Mouse (Mus musculus) forelimb bud, embryonic 11.5 days (tissue): Measurements from ENCODE around the gene Slc16a9.
A peak's percentile ranks its signal among the peaks of the same experiment; 100 is the strongest.
"Not testable (repeated sequence)": the region's sequence is repeated elsewhere in the genome, so short reads cannot be mapped to it uniquely, and the experiment has no call there.

ENCODE experiments used
- DNase-seq: peaks from one replicate; pipeline ENCODE4 v3.0.0-alpha.2; 2012; ENCODE audit warnings: low read depth, low spot score

Gene Slc16a9

DNA sequence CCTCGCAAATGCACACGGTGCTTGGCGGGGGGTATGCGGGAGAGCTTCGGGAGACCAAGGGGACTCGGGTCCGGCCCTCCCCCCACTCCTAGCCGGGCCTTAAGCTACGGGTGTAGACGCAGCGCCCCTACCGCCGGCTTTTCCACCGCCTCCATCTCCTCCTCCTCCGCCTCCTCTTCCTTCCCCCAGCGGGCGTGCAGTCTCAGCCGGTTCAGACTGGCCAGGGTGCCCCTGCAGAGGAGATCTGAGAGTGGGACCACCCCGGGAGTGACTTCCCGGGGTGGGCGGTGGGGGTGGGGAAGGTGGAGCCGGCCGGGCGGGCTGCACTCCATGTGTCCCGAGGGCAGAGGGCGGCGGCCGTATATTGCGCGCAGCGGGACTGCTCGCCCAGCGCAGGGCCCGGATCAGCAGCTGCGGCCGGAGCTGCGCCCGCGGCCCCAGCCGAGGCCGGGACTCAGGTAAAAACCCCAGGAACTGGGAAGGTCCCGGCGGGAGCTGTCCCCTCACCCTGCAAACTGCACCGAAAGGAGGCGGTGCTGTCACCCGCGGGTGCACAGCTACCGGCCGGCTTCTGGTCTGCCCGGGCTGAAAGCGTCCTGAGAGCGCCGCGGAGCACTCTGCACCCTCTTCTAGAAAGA lies at the start of gene Slc16a9:
Gene Slc16a9 (plus strand): TSS at position 180 of the 638 bp plus-strand sequence.
- peak; percentile 52 for DNase-seq

DNA sequence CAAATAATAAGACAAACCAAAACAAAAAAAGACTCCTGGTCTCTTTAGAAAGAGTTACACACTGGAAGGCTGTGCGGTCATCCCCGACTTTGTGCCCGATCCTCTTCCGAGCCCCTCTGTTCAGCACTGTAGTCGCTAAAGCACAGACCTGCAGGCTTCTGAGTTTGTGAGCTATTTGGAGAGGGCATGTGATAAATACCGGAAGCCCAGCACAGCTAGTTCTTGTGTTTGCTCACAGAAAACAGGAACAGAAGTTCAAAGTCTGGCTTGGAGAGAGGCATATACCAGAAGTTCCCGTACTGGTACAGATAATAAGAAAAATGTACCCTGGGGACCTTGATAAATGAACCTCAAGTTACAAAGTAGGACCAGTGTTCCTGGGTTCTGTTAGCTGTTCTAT lies 49.6 kb upstream of the Slc16a9 start:
- DNase-seq: no peak

DNA sequence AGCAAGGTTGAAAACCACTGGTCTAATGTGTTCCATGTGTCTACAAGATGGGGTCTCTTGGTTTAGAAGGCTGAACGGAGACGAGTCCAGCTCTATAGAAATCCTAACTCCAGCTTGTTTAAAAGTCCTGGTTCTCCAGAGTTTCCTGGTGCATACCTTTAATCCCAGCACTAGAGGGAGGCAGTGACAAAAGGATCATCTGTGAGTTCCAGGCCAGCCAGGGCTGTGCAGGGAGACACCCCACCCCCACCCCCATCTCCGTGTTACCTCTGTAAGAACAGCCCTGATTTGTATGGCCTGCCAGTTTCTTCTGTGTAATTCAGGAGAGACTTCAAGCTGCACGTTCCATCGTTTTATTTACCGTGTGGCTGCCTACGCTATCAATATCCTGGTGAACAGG lies 49.1 kb upstream of the Slc16a9 start:
- DNase-seq: peak; percentile 53

DNA sequence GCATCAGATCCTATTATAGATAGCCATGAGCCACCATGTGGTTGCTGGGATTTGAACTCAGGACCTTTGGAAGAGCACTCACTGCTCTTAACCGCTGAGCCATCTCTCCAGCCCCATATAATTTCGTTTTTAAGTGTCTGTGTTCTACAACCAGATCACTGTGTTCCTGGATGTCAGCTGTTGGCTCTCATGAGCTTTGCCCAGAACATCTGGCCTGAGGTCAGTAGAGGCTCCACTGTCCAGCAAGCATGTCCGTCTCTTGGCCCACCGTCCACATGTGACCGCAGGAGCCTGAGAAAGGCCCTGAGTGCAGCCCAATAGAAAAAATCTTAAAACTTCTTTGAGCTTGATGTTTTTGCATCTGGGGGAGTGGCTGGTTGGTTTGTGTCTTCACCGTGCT lies 48.2 kb upstream of the Slc16a9 start:
- DNase-seq: no peak

DNA sequence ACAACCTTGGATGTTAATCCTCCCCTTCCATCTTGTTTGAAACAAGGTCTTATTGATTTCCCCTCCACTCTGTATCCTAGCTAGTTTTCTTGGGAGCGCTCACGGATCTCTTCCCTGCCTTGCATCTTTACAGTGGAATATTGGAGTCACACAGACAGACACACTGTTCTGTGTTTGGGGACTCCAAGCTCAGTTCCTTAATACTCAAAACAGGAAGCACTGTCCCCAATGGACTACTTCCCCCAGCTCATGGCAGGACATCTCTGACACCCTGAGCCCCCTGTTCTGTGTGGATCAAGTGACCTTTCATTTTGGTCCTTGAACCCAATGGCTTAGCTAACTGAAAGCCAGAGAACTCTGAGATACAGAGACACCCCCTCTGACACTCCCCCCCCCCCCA lies 47.3 kb upstream of the Slc16a9 start:
- DNase-seq: no peak

DNA sequence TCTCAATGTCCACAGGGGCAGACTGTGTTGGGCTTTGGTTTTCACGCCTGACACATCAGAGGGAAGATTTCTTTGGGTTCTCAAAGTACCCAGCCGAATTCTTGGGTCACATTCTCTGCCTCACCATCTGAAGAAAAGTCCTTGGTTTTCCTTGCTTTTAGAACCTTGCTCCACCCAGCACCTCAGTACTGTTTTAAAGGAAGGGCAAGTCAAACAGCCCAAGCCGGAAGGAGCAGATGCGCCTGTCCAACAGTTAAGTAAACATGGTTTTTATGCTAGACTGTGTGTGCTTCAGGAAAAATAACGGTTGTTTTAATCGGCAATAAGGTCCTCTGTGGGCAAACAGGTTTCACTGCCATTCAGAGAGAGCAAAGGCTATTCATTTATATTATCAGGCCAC lies 46.9 kb upstream of the Slc16a9 start:
- DNase-seq: no peak

DNA sequence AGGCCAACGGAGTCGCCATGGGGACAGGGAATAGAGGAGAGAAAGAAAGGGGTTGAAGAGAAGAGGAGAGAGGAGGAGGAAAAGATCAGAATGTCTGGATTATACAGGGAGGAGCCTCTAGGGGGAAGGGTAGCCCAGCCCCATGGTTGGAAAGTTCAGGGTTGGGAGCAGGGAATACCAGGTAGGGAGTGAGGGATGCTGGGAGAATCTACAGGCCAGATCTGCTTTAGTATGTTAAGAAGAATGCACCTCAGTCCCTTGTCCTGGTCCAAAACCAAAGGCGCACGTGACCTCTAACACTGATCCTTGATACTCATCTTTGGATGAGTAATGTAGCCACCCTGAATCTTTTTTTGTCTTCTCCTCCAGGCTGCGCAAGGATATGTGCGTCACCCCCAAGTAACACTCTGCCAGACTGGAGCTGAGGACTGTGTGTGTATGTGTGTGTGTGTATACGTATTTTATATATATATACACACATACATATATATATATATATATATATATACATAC lies 45.9 kb upstream of the Slc16a9 start:
- DNase-seq: no peak

DNA sequence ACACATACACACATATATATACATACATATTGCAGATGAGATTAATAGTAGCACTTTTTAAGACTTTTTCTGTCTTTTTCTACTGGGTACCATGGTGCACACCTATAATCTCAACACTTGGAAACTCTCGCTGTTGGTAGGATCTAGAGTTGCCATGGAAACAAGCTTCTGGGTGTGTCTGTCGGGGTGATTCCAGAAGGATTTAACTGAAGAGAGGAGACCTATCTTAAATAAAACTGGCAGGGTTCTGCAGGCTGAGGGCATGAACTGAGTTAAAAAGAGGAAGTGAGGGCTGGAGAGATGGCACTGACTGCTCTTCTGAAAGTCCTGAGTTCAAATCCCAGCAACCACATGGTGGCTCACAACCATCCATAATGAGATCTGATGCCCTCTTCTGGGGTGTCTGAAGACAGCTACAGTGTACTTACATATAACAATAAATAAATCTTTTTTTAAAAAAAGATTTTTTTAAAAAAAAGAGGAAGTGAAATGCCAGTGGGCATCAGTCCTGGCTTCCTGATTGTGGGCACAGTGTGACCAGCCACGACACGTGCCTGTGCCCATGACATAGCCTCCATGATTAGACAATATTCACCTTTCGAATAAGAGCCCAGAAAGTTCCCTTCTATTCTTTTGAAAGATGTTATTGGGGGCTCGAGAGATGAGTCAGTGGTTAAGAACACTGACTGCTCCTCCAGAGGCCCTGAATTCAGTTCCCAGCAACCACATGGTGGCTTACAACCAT lies 45.3 kb upstream of the Slc16a9 start:
- no peak for DNase-seq

DNA sequence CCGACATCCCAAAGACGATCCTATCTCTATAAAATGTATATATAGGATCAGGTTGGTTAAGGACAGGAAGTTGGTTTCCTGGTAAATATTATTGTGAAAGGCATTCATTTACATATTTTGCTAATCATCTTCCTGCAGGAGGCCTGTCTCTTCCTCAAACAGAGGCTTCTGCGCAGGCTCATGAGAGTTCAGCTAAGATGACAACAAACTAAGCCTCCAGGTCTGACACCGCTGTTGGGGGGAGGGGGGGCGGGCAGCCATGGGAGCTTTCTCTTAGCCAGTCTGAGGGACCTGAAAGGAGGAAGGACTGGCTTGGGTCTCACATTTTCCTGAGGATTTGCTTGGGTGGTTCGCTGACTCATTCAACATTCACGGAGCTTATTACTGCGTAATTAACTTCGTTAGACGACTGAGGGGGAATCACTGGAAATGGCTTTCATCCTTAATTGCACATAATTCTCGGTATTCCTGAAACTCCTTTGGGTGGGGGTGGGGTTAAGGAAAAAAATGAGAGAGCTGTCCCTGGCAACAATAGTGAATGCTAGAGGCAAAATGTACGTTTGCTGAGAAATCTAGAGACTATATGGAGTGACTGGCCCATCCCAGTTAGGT lies 43.9 kb upstream of the Slc16a9 start:
- no peak for DNase-seq

DNA sequence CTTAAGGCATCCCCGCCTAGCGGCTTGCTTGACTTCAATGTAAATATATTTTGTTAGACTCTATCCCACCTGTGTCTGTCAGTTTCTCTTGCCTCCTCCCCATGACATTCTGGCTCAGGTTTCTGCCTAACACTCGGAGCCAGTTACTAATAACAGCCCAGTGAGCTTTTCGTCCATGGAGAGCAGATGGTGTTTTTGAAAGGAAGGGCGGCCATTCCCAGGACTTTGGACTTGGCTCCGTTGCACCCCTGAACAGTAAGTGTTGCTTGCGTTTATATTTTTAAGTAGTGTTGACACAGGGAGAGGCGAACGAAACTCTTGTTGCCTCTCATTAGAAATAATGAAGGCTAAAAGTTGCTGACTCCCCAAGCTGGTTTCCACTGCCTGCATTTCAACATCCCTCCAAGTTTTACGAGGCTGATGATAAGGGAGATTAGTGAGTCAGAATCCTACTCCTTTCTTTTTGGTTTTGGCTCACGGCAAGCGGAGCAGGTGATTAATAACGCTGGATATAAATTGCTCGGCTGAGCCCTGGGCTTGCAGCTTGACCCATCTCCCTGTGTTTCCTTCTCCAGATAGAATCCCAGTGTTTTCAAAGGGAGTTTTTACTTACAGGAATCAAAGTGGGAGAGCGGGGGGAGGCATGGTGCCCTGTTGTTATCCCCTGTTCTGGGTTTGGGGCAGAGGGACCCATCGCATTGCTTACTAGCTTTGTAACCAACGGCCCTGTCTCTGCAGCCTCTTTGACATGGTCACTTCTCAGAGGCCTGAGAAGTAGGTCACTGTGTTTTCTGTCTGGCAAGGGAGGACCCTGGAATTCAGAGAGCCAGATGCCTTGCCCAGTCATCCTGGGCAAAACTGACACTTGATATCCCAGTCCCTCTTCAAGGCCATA lies 40.1 kb upstream of the Slc16a9 start, which contains the start of gene Mrln:
Gene Mrln (plus strand): TSS at position 160 of the 895 bp plus-strand sequence.
- DNase-seq: peak; percentile 51

DNA sequence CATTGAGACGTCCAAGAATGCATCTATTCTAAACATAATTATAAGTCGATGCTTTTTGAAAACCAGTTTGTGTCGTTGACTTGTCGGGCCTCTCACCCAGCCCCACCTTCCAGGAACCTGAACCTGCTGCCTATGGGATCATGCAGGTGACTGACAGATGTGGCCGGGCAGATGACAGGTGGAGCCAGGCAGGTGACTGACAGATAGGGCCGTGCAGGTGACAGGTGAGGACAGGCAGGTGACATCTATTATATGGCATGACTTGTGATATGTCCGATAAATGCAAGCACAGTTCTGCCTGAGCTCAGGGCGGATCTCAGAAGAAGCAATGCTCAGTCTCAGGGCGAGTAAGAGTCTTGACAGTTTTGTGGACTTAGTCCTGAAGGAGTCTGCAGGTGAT lies 33.6 kb upstream of the Slc16a9 start:
- DNase-seq: no peak

DNA sequence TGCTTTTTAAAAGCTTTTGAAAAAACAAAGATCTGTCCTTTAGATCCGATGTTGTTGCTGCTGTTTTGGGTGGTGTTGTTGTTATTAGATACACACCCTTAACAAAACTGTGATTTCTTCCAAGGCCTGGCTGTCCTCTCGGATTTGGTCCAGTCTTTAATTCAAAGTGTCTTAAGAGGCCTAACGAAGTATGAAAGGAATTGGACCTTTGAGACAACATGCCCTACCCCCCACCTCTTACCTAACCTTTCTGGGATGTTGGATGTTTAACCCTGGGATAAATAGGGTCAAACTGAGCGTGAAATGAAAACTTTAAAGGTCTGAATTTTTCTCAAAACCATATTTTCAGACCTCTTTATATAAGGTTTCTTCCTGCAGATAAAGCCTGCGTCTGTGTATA lies 23.9 kb upstream of the Slc16a9 start:
- DNase-seq: no peak

DNA sequence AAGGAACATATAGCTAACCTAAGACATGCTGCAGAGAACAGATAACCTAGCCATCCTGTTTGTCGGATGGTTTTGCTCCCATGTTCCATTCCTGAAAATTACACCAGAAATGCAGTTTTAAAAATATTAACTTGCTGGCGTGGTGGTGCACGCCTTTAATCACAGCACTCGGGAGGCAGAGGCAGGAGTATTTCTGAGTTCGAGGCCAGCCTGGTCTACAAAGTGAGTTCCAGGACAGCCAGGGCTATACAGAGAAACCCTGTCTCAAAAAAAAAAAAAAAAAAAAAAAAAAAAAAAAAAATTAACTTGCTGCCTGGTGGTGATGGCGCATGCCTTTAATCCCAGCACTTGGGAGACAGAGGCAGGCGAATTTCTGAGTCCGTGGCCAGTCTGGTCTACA lies 22.7 kb upstream of the Slc16a9 start:
- not testable (repeated sequence) for DNase-seq

DNA sequence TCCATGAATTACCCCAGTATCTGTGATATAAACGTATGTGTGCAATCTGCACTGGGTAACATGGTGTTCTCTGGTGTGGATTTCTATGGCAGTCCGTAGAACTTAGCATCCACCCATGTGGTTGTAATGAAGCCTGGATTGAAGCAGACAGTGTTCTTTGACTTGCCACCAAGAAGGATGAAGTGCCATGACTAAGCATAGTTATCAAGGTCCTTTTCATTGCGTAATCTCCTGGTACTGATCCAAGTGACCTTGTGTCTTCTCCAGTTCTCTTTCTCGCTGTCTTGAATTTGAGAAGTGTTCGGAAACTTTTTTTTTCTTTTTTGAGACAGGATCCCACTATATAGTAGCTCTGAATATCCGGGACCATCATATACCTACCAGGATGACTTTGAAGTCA lies 20.3 kb upstream of the Slc16a9 start:
- no peak for DNase-seq

DNA sequence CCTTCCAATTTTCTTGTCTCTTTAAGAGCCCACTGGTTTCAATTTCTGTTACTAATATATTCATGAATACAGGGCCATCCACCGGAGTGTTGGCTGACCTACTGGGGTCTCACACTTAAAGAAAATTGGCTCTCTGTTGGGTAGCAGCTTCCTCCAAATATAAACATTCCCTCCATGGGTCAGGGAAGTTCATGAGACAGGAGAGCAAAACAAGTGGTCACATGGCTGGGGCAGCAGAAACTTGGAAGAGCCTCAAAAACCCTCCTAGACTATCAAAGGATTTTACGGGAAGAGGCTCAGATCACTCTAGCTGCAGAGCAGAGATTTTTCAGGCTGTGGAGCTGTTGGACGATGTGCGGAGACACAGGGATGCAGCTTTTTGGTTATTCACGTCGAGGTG lies 19.1 kb upstream of the Slc16a9 start:
- no peak for DNase-seq

DNA sequence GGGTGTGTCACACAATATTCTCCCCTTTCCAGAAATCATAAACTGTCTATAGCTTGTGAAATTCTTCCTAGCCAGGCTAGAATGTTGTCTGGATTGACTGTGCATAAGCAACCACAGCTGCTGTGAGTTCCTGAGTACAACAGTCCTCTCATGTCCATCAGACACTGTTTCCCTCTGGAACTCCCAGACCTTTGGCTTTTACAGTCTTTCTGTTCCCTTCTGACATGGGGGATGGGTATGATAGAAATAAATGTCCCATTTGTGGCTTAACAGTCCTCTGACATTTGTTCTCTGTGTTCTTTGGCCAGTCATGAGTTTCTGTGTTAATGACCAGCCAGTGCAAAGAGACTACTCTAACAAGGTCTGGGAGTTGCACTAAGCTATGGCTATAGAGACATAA lies 18.3 kb upstream of the Slc16a9 start:
- no peak for DNase-seq

DNA sequence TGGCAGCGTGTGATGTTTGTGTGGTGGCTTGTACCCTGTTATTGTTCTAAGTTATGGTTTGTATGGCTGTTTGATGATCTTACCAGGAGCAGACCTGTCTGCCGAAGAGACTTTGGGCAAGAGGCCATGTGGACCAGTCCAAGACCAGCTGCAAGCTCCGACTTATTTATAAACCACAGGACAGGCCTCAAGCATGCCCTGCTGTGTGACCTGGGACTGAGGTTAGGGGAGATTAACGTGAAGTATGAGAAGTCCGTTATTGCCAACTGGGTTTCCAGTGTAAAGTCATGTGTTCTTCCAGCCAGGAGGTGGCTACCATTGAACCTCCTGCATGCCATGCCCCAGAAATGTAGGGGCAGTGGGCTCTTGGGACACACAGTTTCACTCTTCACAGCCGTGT lies 14.5 kb upstream of the Slc16a9 start:
- DNase-seq: no peak

DNA sequence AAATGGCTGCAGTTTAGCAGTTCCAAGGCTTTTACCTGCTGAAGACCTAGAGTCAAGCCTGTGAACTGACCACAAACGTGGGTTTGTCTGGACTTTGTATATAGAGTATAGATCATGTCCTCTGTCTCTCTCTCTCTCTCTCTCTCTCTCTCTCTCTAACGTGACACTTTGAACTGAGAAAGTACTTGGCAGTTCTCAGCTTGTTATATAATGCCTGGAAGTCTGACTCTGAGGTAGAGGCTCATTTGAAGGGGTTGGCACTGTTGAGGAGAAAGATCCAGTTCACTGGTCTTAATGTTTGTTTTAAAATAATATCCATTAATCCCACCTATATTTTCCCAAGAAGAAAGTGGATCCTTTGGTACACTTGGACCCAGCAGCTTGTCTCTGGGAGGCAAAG lies 7.0 kb upstream of the Slc16a9 start:
- DNase-seq: no peak

DNA sequence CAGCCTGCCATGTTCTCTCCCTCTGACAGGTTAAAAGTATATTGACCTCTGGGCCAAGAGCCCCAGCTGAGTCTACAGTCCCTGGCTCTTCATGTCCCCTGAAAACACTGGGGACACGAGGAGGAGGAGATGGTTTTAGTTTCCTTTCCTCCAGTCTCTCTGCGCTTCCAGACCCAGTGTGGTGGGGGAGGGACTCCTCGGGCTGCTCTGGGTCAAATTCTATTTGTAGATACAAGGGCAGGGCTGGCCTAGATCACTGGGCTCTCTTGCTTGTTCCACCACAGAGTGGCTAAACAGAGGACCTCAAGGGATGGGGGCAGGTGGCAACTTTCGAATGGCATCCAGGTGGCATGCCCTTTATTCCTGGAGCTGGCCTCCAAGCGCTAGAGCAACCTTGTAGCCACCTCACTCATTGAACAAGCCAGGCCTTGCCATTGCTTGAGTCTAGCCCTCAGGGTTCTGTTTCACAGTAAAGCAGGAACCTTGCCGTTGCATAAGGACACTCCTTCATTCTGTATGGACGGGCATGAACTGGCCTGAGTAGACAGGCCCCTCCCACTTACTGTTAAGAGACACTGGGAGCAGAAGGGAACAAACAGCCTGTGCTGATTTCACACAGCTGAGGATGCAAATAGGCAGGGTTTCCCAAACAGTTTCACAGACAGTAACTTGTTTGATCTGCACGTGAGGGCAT lies 2.0 kb upstream of the Slc16a9 start:
- no peak for DNase-seq

DNA sequence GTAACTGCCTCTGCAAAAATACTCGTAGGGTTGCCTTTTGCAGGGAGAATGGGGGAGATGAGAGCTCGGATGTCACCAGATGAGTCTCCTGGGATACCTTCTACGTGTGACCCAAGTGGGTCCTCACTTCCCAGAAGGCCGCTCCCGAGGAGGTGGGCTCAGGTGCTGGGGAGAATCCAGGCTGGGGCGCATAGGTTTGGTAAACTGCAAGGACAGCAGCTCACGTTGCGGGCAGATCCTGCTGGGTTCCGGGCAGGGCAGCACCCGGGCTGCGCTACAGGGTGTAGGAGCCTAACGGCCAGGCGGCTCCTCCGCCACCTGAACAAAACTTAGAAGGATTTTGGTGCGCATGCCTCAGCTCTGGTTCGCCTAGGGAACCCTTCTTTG lies 652 bp downstream of the Slc16a9 start:
- peak; percentile 11 for DNase-seq

DNA sequence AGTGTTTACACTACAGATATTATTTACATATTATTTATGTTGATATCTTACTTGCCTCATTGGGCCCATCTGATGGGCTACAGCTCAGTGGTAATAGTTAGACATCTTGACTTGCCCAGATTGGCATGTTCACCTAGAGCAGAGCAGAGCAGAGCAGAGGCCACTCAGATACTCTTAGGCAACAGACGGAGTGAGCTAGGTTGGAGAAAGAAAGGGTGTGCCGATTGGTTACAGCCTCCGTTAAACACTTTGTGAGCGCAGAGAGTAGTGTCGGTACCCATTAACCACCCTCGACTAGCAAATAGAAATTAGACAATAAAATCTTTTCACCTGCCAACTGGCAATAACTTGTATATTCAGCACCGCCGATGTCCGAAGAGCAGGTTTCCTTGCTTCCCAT lies 1.2 kb downstream of the Slc16a9 start:
- no peak for DNase-seq
